Mouse (Mus musculus) forebrain, embryonic 16.5 days (tissue): ENCODE measurements around the gene Kctd17. TPM values are rescaled to one million over a fixed set of nuclear protein-coding genes. Genes with fewer than 3 reads are reported as not detected.

Experiments
- ATAC-seq: fragments of 200-750 bp; cut with Nextera tagmentation; 2 replicates; pipeline ENCODE4 v1.8.0; 2017; ENCODE audit warnings: mild to moderate bottlenecking, moderate library complexity
- H3K27ac ChIP-seq: fragments of 300-500 bp; sonication (generic); 2 replicates; pipeline ENCODE4 v1.5.1; 2014; ENCODE audit warnings: low read length, control low read depth
- H3K27me3 ChIP-seq: fragments of 300-500 bp; sonication (generic); replicated peaks from 2 replicates; pipeline ENCODE4 v1.6.1; 2014; ENCODE audit warnings: low read length; ENCODE audit not compliant: control insufficient read depth, insufficient read depth
- H3K36me3 ChIP-seq: fragments of 300-500 bp; sonication (generic); 2 replicates; pipeline ENCODE4 v1.6.1; 2014; ENCODE audit not compliant: control insufficient read depth, insufficient read depth
- H3K4me1 ChIP-seq: fragments of 300-500 bp; sonication (generic); replicated peaks from 2 replicates; pipeline ENCODE4 v1.6.1; 2014; ENCODE audit warnings: low read length; ENCODE audit not compliant: control insufficient read depth, insufficient read depth
- H3K4me2 ChIP-seq: fragments of 300-500 bp; sonication (generic); 2 replicates; pipeline ENCODE4 v1.6.1; 2014; ENCODE audit warnings: mild to moderate bottlenecking, low read length, control low read depth
- H3K4me3 ChIP-seq: fragments of 300-500 bp; sonication (generic); replicated peaks from 2 replicates; pipeline ENCODE4 v1.5.1; 2014; ENCODE audit warnings: mild to moderate bottlenecking, low read length, control low read depth
- H3K9ac ChIP-seq: fragments of 300-500 bp; sonication (generic); replicated peaks from 2 replicates; pipeline ENCODE4 v1.6.1; 2014; ENCODE audit warnings: low read depth, low read length, control low read depth
- H3K9me3 ChIP-seq: fragments of 300-500 bp; sonication (generic); 2 replicates; pipeline ENCODE4 v1.6.1; 2016; ENCODE audit warnings: low read length; ENCODE audit not compliant: control insufficient read depth
- whole genome bisulfite sequencing: fragments of 180-500 bp; shearing (Covaris S2); extraction: QIAGEN DNeasy Blood & Tissue Kit; methylation state at CpG from one replicate; pipeline ENCODE4 v1.1.7; 2014; 5-methylcytosine and 5-hydroxymethylcytosine counted together
- polyA plus RNA-seq: library from polyadenylated mRNA; unstranded; fragments of >200 nt; fragmentation: Nextera tagmentation; extraction: Ambion mirVana; gene quantifications from 2 replicates; pipeline ENCODE4 v1.2.1, GENCODE M21; 2015

Gene Kctd17
- polyA plus RNA-seq, 1 experiment from 2014 or later, result 141 TPM

GRCm38 (mm10) chr15:78429139-78429459, 735 bp downstream of the Kctd17 start:
- no peaks in the 10 kb centered on the region for H3K9me3 ChIP-seq
- peak overlapping the region; percentile 91 for H3K9ac ChIP-seq
- WGBS, result 0% methylated on average over 3 of the region's 3 CpGs

DNA sequence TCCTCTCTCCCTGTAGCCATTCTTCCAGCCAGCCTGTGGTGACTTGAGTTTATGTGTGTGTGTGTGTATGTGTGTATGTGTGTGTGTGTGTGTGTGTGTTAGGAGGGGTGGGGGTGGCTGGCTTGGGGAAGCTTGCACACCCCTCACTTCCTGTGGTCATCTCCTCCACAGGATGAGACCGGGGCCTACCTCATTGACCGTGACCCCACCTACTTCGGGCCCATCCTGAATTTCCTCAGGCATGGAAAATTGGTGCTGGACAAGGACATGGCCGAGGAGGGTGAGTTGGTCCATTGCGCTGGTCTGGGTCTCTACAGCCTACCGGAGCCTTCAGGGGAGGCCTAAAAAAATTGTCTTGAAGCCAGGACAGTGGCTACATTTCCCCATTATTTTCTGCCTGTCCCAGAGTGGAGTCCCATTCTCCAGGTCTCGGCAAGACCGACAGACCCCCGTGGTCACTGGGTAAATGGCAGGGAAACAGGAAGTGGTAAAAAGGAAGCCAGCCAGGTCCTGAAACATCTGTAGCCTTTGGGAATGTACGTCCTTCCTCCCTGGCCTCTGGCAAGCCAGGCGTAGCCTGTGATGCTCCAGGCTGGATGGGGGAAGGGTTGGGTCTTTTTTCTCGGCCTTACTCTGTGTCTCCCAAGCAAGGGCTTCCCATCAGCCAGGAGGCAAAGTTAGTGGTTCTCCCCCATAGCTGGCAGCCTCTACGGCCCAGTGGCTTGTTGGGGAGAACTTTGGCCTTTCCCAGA, 1.7 kb downstream of the Kctd17 start:
- Histone ChIP-seq H3K9ac (no peak overlapping the region; the same call in 1 of the 2 replicates), H3K36me3 (peaks cover 4% of the 10 kb centered on the region; the same call in 1 of the 2 replicates), H3K4me2 (peak overlapping the region; percentile 66), H3K4me3 (peak overlapping the region; percentile 82; the same call in 1 of the 2 replicates), H3K27ac (no peak overlapping the region), H3K9me3 (no peaks in the 10 kb centered on the region), H3K4me1 (peaks cover 16% of the 10 kb centered on the region), H3K27me3 (no peaks in the 10 kb centered on the region)
- 85% methylated on average over 13 of the region's 13 CpGs for WGBS
- no peak for ATAC-seq

More at GRCm38 (mm10) chr15:78429139-78429459, 735 bp downstream of the Kctd17 start:
- Histone ChIP-seq H3K27ac (peak overlapping the region; percentile 58), H3K27me3 (no peaks in the 10 kb centered on the region), H3K4me1 (peaks cover 16% of the 10 kb centered on the region), H3K4me2 (peak overlapping the region; percentile 66), H3K36me3 (peaks cover 4% of the 10 kb centered on the region; the same call in 1 of the 2 replicates), H3K4me3 (peak overlapping the region; percentile 82)
- ATAC-seq, result no peak; the same call in none of the 2 replicates

- Histone ChIP-seq H3K36me3 (peaks cover 4% of the 10 kb centered on the region; the same call in 1 of the 2 replicates), H3K9ac (no peak overlapping the region), H3K9me3 (no peaks in the 10 kb centered on the region), H3K4me2 (no peak overlapping the region), H3K4me3 (no peak overlapping the region), H3K27me3 (no peaks in the 10 kb centered on the region), H3K4me1 (peaks cover 16% of the 10 kb centered on the region), H3K27ac (no peak overlapping the region)
- WGBS, result 87% methylated on average over 10 of the region's 10 CpGs
- ATAC-seq, result no peak
Measured at GRCm38 (mm10) chr15:78430874-78431273, 2.5 kb downstream of the Kctd17 start.

GRCm38 (mm10) chr15:78431541-78432121, 3.3 kb downstream of the Kctd17 start:
- peaks cover 23% of the 10 kb centered on the region for H3K4me1 ChIP-seq
- no peak for ATAC-seq
- H3K9me3 ChIP-seq, result no peaks in the 10 kb centered on the region
- no peak overlapping the region for H3K9ac ChIP-seq
- no peak overlapping the region for H3K4me3 ChIP-seq
- 87% methylated on average over 7 of the region's 7 CpGs for WGBS
- H3K27me3 ChIP-seq, result no peaks in the 10 kb centered on the region
- H3K4me2 ChIP-seq, result no peak overlapping the region
- no peak overlapping the region for H3K27ac ChIP-seq
- H3K36me3 ChIP-seq, result peaks cover 7% of the 10 kb centered on the region; the same call in 1 of the 2 replicates

- Histone ChIP-seq H3K36me3 (peaks cover 7% of the 10 kb centered on the region; the same call in 1 of the 2 replicates), H3K9ac (no peak overlapping the region)
- WGBS, result 31% methylated on average over 6 of the region's 6 CpGs
Measured at GRCm38 (mm10) chr15:78434896-78435520, 6.6 kb downstream of the Kctd17 start.

GRCm38 (mm10) chr15:78435681-78436080, 7.3 kb downstream of the Kctd17 start:
- Histone ChIP-seq H3K4me2 (no peak overlapping the region), H3K4me3 (no peak overlapping the region), H3K4me1 (peaks cover 23% of the 10 kb centered on the region), H3K27me3 (no peaks in the 10 kb centered on the region), H3K36me3 (peaks cover 6% of the 10 kb centered on the region; the same call in 1 of the 2 replicates), H3K9ac (no peak overlapping the region), H3K27ac (no peak overlapping the region), H3K9me3 (no peaks in the 10 kb centered on the region)
- no peak for ATAC-seq
- WGBS, result 83% methylated on average over 11 of the region's 11 CpGs

More at GRCm38 (mm10) chr15:78434896-78435520, 6.6 kb downstream of the Kctd17 start:
- Histone ChIP-seq H3K9me3 (no peaks in the 10 kb centered on the region), H3K4me3 (no peak overlapping the region), H3K27ac (no peak overlapping the region), H3K27me3 (no peaks in the 10 kb centered on the region), H3K4me2 (no peak overlapping the region), H3K4me1 (peaks cover 27% of the 10 kb centered on the region)
- no peak for ATAC-seq

DNA sequence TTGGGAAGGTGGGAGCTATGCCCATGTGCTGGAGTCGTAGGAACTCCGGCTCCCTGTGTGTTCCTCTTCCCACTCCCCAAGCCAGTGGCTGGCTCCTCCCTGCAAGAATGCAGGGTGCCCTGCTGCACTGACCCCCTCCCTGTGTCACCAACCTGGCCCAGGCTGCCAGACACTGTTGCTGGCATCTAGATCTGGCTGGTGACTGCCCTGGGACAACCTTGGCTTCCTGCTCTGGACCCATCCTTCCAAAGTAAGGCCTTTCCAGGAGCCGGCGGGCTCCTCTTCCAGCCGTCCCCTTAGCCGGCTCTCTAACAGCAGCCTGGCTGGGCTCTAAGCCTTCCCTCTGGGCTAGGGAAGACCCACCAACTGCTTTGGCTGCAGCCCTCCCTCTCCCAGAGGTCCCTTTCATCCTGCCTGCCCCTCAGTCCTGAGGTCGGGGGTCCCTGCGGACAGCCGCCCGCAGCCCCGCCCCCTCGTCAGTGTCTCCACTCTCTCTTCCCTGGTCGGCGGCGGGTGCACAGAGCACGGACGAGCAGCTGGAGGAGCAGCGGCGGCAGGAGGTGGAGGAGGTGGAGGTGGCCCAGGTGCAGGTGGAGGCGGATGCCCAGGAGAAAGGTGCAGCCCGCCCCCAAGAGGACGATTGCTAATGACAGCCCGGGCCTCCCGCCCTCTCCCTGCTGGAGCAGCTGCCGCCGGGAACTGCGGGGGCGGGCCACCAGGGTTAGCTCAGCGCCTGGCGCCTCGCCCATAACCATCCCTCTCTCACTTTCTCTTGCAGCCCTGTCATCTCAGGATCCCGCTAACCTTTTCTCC, 8.2 kb downstream of the Kctd17 start:
- Histone ChIP-seq H3K9ac (peak overlapping the region; percentile 51), H3K4me1 (peaks cover 23% of the 10 kb centered on the region), H3K27ac (peak overlapping the region; percentile 45), H3K4me2 (peak overlapping the region; percentile 48), H3K9me3 (no peaks in the 10 kb centered on the region), H3K4me3 (peak overlapping the region; percentile 18), H3K36me3 (0 out of 2 replicates have a peak, but pooled peaks cover 3% of the 10 kb centered on the region), H3K27me3 (no peaks in the 10 kb centered on the region)
- 15% methylated on average over 23 of the region's 32 CpGs for WGBS
- ATAC-seq, result peak; percentile 65

- H3K9me3 ChIP-seq, result no peaks in the 10 kb centered on the region
- H3K4me1 ChIP-seq, result peaks cover 23% of the 10 kb centered on the region
- H3K4me3 ChIP-seq, result peak overlapping the region; percentile 18; the same call in 1 of the 2 replicates
- peak overlapping the region; percentile 48 for H3K4me2 ChIP-seq
- peak overlapping the region; percentile 51 for H3K9ac ChIP-seq
- peak overlapping the region; percentile 9 for H3K27ac ChIP-seq
- 0 out of 2 replicates have a peak, but pooled peaks cover 3% of the 10 kb centered on the region for H3K36me3 ChIP-seq
- no peaks in the 10 kb centered on the region for H3K27me3 ChIP-seq
- WGBS, result 16% methylated on average over 23 of the region's 23 CpGs
- peak; percentile 19; the same call in 1 of the 2 replicates for ATAC-seq
Measured at GRCm38 (mm10) chr15:78437237-78438017, 9.1 kb downstream of the Kctd17 start.
